Mouse (Mus musculus) CH12.LX (cell line): ENCODE measurements at regions not wholly inside any gene's neighbourhood (a gene's known extent, or its start where the extent isn't known, plus 50 kb on each side); places are given as distances from the start of the nearest gene placed in this dataset.
A peak's percentile ranks its signal among the peaks of the same experiment; 100 is the strongest.

Experiments
- DNase-seq: peaks from one replicate; pipeline ENCODE4 v3.0.0-alpha.2; 2013; ENCODE audit errors: extremely low read depth
- H3K27ac ChIP-seq: 2 replicates; pipeline ENCODE4 v1.5.1; 2012; ENCODE audit warnings: low read depth, mild to moderate bottlenecking, control low read depth, moderate library complexity; ENCODE audit not compliant: insufficient read depth
- H3K27me3 ChIP-seq: replicated peaks from 2 replicates; pipeline ENCODE3; 2012; ENCODE audit warnings: inconsistent platforms
- H3K36me3 ChIP-seq, 2 experiments: replicated peaks in 1 of 2; 2 replicates each; pipeline versions ENCODE3 to v1.6.1; 2012; ENCODE audit warnings: inconsistent platforms in 1 of 2, low read length in 1 of 2, mild to moderate bottlenecking in 1 of 2, mixed read lengths in 1 of 2, moderate library complexity in 1 of 2; ENCODE audit not compliant: control insufficient read depth in 1 of 2, insufficient read depth in 1 of 2
- H3K4me1 ChIP-seq, 2 experiments: 2 replicates each; pipeline ENCODE4 v1.6.1; 2012; ENCODE audit warnings: inconsistent platforms in 1 of 2, moderate library complexity in 1 of 2; ENCODE audit not compliant: insufficient read depth in 2 of 2, control insufficient read depth in 1 of 2
- H3K4me2 ChIP-seq: 2 replicates; pipeline ENCODE4 v1.6.1; 2012; ENCODE audit warnings: low read depth, mild to moderate bottlenecking, control low read depth; ENCODE audit not compliant: poor library complexity, insufficient read depth, severe bottlenecking
- H3K4me3 ChIP-seq, 3 experiments: fragments of 150-350 bp in 1 of 3; sonication (generic) in 1 of 3; replicated peaks in 1 of 3; 2 replicates each; pipeline versions ENCODE3 to v1.5.1; 2011 to 2012; ENCODE audit warnings: low read depth in 2 of 3, low read length in 2 of 3, mild to moderate bottlenecking in 2 of 3, moderate library complexity in 2 of 3, control low read depth in 1 of 3, improper control_type of control experiment in 1 of 3, inconsistent platforms in 1 of 3, mixed read lengths in 1 of 3; ENCODE audit not compliant: poor library complexity in 1 of 3
- H3K79me2 ChIP-seq: replicated peaks from 2 replicates; pipeline ENCODE4 v1.6.1; 2012; ENCODE audit warnings: mild to moderate bottlenecking, moderate library complexity; ENCODE audit not compliant: control insufficient read depth, poor library complexity, insufficient read depth, severe bottlenecking; ENCODE audit errors: extremely low read depth
- H3K9ac ChIP-seq: 2 replicates; pipeline ENCODE4 v1.6.1; 2012; ENCODE audit warnings: low read depth, mild to moderate bottlenecking, control low read depth, moderate library complexity; ENCODE audit not compliant: insufficient read depth
- H3K9me3 ChIP-seq: replicated peaks from 2 replicates; pipeline ENCODE3; 2012; ENCODE audit warnings: low read length, inconsistent platforms, mixed read lengths
- CHD2 ChIP-seq: IDR thresholded peaks from 2 replicates; pipeline ENCODE4 v1.6.1; 2011; ENCODE audit warnings: low read length, improper control_type of control experiment
- CTCF ChIP-seq, 2 experiments: IDR thresholded peaks in 1 of 2; conservative IDR thresholded peaks in 1 of 2; 2 replicates each; pipeline ENCODE4 v1.5.1; 2011 to 2012; ENCODE audit warnings: low read depth in 2 of 2, low read length in 2 of 2, improper control_type of control experiment in 1 of 2, inconsistent platforms in 1 of 2, mild to moderate bottlenecking in 1 of 2, moderate library complexity in 1 of 2
- ETS1 ChIP-seq: conservative IDR thresholded peaks from 2 replicates; pipeline ENCODE4 v1.6.1; 2012; ENCODE audit warnings: low read depth, mild to moderate bottlenecking, inconsistent platforms, low read length, improper control_type of control experiment, moderate library complexity
- HCFC1 ChIP-seq: IDR thresholded peaks from 2 replicates; pipeline ENCODE4 v1.6.1; 2012; ENCODE audit warnings: low read depth, mild to moderate bottlenecking, inconsistent platforms, low read length, improper control_type of control experiment
- IRF4 ChIP-seq: IDR thresholded peaks from 2 replicates; pipeline ENCODE4 v1.6.1; 2014; ENCODE audit warnings: low read depth, mild to moderate bottlenecking, inconsistent platforms, low read length, improper control_type of control experiment
- JUN ChIP-seq: IDR thresholded peaks from 2 replicates; pipeline ENCODE4 v1.6.1; 2011; ENCODE audit warnings: low read depth, mild to moderate bottlenecking, low read length, improper control_type of control experiment, moderate library complexity; ENCODE audit not compliant: insufficient read depth
- KAT2A ChIP-seq: IDR thresholded peaks from 2 replicates; pipeline ENCODE4 v1.6.1; 2012; ENCODE audit warnings: low read length, improper control_type of control experiment, inconsistent platforms; ENCODE audit not compliant: insufficient replicate concordance
- MAFK ChIP-seq: IDR thresholded peaks from 2 replicates; pipeline ENCODE4 v1.6.1; 2011; ENCODE audit warnings: low read length, improper control_type of control experiment; ENCODE audit not compliant: insufficient replicate concordance
- MAX ChIP-seq: IDR thresholded peaks from 2 replicates; pipeline ENCODE4 v1.6.1; 2011; ENCODE audit warnings: low read length, improper control_type of control experiment
- MYC ChIP-seq: IDR thresholded peaks from 2 replicates; pipeline ENCODE4 v1.6.1; 2011; ENCODE audit warnings: low read depth, mild to moderate bottlenecking, improper control_type of control experiment, low read length
- NELFE ChIP-seq: IDR thresholded peaks from 2 replicates; pipeline ENCODE4 v1.6.1; 2011; ENCODE audit warnings: low read depth, low read length, improper control_type of control experiment
- PAX5 ChIP-seq: IDR thresholded peaks from 2 replicates; pipeline ENCODE4 v1.6.1; 2012; ENCODE audit warnings: low read length, inconsistent platforms, mixed read lengths
- POLR2A ChIP-seq: IDR thresholded peaks from 2 replicates; pipeline ENCODE4 v1.6.1; 2011; ENCODE audit warnings: low read depth, mild to moderate bottlenecking, improper control_type of control experiment, low read length
- RAD21 ChIP-seq: IDR thresholded peaks from 2 replicates; pipeline ENCODE4 v1.6.1; 2011; ENCODE audit warnings: low read depth, mild to moderate bottlenecking, low read length, improper control_type of control experiment, moderate library complexity
- SIN3A ChIP-seq: IDR thresholded peaks from 2 replicates; pipeline ENCODE4 v1.6.1; 2012; ENCODE audit warnings: low read length, improper control_type of control experiment, inconsistent platforms
- SMC3 ChIP-seq: IDR thresholded peaks from 2 replicates; pipeline ENCODE4 v1.6.1; 2011; ENCODE audit warnings: low read depth, low read length, improper control_type of control experiment
- TCF12 ChIP-seq: IDR thresholded peaks from 2 replicates; pipeline ENCODE4 v1.6.1; 2014; ENCODE audit warnings: low read depth, mild to moderate bottlenecking, inconsistent platforms, low read length, improper control_type of control experiment
- UBTF ChIP-seq: IDR thresholded peaks from 2 replicates; pipeline ENCODE4 v1.6.1; 2012; ENCODE audit warnings: low read depth, mild to moderate bottlenecking, inconsistent platforms, low read length, improper control_type of control experiment, moderate library complexity
- USF1 ChIP-seq: IDR thresholded peaks from 2 replicates; pipeline ENCODE4 v1.6.1; 2014; ENCODE audit warnings: low read depth, mild to moderate bottlenecking, inconsistent platforms, low read length, improper control_type of control experiment
- dilution Hi-C: fragments of 300-500 bp; cut with MboI; formaldehyde crosslinking; loops from 2 replicates; pipeline ENCODE4 v1.14.3; 2020; ENCODE audit warnings: low sequenced_read_pairs; ENCODE audit not compliant: extremely low pct_unique_long_range_greater_than_20kb, extremely low pct_ligation_motif_present
- in situ Hi-C: fragments of 300-500 bp; cut with MboI; formaldehyde crosslinking; loops from 3 replicates; pipeline ENCODE4 v1.14.3; 2019; ENCODE audit warnings: low sequenced_read_pairs, low pct_ligation_motif_present, low pct_unique_long_range_greater_than_20kb, mixed read lengths

DNA sequence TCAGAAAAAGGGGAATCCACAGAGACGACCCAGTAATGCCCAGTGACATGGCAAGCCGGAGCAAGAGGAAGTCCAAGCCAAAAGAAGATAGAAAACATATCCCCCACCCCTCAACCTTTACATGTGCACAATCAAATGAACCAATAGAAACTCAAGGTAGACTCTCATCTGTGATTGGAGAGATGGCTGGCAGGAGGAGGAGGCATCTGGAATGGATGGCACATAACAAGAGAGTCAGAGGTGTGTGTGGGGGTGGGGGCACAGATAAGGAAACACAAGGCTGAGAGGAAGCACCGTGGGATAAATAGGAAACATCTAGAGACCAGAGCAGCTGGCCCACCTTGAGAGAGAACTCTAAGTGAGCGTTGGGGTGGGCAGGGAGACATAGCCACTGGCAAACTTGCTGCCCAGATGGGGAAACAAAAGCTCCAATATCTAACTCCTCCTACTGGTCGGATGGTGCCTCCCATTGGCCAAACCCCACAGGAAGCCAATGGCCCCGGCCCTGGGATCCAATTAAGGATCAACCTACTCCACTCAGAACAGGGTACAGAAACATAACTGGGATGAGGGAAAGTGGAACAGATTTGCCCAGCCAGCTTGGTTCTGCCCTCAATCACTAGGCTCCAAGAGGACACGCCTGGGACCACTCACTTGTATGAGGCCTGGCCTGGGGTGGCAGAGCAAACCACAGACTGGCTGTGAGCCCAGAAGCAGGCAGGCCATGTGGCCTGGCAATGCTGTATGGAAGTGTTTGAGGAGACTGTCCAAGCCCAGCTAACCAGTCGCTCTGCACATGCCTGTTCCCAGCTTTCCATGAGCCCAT, 357.9 kb downstream of the Bcor start:
- no peaks in the 10 kb centered on the region for H3K79me2 ChIP-seq
- H3K36me3 ChIP-seq: no peaks in the 10 kb centered on the region
- TF ChIP-seq NELFE (no peak), MAX (no peak), KAT2A (no peak), MAFK (no peak), HCFC1 (no peak), SIN3A (no peak), CTCF (conservative IDR thresholded peaks at IDR 0.05 in 1 of 2, IDR thresholded peaks at IDR 0.05 in 1 of 2; ENCODE audit: low read depth in 2 of 2, low read length in 2 of 2) (no peak), ETS1 (no peak), POLR2A (peak; percentile 38), TCF12 (no peak), RAD21 (no peak), SMC3 (no peak), USF1 (no peak), CHD2 (peak; percentile 20; the same call in 1 of the 2 replicates)
- H3K4me1 ChIP-seq: peaks cover 14 to 18% of the 10 kb centered on the region in 2 experiments
- no peaks in the 10 kb centered on the region for H3K27me3 ChIP-seq
- in situ Hi-C loops: no loop called here
- H3K9me3 ChIP-seq: peaks cover 2% of the 10 kb centered on the region
- H3K9ac ChIP-seq: no peak overlapping the region
- no peak overlapping the region for H3K4me3 ChIP-seq
- dilution Hi-C loops: no loop called here
- H3K4me2 ChIP-seq: peak overlapping the region; percentile 56; the same call in 1 of the 2 replicates
- peak overlapping the region; percentile 60; the same call in 1 of the 2 replicates for H3K27ac ChIP-seq
- peak; percentile 68 for DNase-seq

DNA sequence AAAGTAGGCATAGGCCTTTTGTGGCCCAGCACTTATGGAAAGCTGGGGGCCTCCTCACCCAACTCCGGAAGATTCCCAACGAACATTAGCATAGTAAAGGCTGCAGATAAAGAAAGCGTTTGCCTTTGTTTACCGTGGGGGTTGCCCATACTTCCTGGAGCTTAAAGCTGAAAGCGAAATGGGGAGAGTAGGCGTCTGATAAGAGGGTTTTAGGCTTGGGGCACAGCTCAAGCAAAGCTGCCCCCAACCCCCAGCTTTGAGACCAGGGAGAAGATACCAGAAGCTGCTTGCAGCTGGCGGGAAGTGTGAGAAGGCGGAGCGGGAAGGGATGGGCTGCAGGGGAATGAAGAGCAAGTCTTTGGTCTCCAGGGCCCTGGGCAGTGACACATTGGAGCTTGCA, 356.9 kb downstream of the Bcor start:
- no peaks in the 10 kb centered on the region for H3K79me2 ChIP-seq
- peaks cover 2% of the 10 kb centered on the region for H3K9me3 ChIP-seq
- dilution Hi-C loops: no loop called here
- DNase-seq: no peak
- no peak for TF ChIP-seq PAX5
- TF ChIP-seq IRF4: no peak
- no peak for TF ChIP-seq MAX
- TF ChIP-seq MYC: no peak
- no peak for TF ChIP-seq UBTF
- TF ChIP-seq JUN: no peak
- TF ChIP-seq, all 38 proteins: peak for 0
- Histone ChIP-seq H3K4me1 (peaks cover 14 to 18% of the 10 kb centered on the region in 2 experiments), H3K36me3 (no peaks in the 10 kb centered on the region), H3K27me3 (no peaks in the 10 kb centered on the region), H3K4me2 (no peak overlapping the region), H3K27ac (no peak overlapping the region), H3K9ac (no peak overlapping the region), H3K4me3 (no peak overlapping the region)
- in situ Hi-C loops: no loop called here
